Mouse (Mus musculus) E14TG2a.4 (cell line): ENCODE results near the gene Cyb5r3.

ENCODE experiments used
- CTCF ChIP-seq: conservative IDR thresholded peaks from 2 replicates; pipeline ENCODE4 v1.5.1; 2014; ENCODE audit warnings: low read length
- NANOG ChIP-seq: IDR thresholded peaks from 2 replicates; pipeline ENCODE4 v1.6.1; 2014; ENCODE audit warnings: borderline replicate concordance, low read length, mixed read lengths
- POU5F1 ChIP-seq: IDR thresholded peaks from 2 replicates; pipeline ENCODE4 v1.6.1; 2014; ENCODE audit warnings: low read length, borderline replicate concordance

DNA sequence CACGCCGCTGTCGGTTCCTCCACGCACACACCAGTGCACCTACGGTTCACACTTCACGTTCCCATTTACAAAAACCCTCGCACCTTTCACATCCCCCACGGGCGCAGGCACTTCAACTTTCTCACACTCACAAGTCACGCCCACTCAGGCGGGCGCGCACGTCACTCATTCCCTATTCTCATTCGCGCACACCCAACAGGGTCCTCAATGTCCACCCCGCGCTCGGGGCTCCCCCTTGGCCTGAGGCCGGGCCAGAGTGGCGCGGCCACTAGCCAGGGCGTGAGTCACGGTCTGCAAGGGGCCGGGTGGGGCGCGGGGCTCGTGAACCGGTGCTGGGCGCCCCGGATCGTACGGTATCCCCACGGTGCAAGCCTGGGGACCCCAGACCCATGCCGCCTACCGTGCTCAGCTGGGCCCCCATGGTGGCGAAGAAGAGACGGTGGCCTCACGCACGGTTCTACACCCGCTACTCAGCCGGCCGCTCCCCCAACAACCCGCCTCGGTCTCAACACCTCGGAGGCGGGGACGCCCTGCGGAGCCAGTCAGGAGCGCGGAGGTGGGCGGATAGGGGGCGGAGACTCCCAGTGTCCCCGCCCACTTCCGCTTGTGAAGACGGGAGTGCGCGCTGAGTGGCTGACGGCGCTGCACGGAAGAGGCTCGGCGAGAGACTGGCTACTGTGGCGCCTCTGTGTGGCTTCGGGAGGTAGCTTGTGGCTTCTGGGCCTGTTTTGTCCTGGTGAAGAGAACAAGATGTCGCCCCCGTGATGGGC, 495 bp downstream of the Cyb5r3 start:
- TF ChIP-seq CTCF = no peak
- no peak for TF ChIP-seq POU5F1
- no peak for TF ChIP-seq NANOG
